Mouse (Mus musculus) limb, embryonic 14.5 days (tissue): ENCODE data around the gene Diaph3. TPM values are rescaled to one million over a fixed set of nuclear protein-coding genes. Genes with fewer than 3 reads are reported as not detected.

Source experiments
- ATAC-seq: fragments of 200-750 bp; cut with Nextera tagmentation; 2 replicates; pipeline ENCODE4 v1.8.0; 2017; ENCODE audit warnings: low read depth, moderate number of reproducible peaks, moderate TSS enrichment; ENCODE audit not compliant: low FRiP score
- DNase-seq: peaks from one replicate; pipeline ENCODE4 v3.0.0-alpha.2; 2015; ENCODE audit warnings: low spot score
- H3K27ac ChIP-seq: fragments of 300-500 bp; sonication (generic); replicated peaks from 2 replicates; pipeline ENCODE4 v1.5.1; 2014; ENCODE audit warnings: low read depth, mild to moderate bottlenecking, low read length, moderate library complexity, mixed read lengths
- H3K27me3 ChIP-seq: fragments of 300-500 bp; sonication (generic); 2 replicates; pipeline ENCODE4 v1.6.1; 2014; ENCODE audit warnings: low read length, mixed read lengths; ENCODE audit not compliant: control insufficient read depth, insufficient read depth
- H3K36me3 ChIP-seq: fragments of 300-500 bp; sonication (generic); 2 replicates; pipeline ENCODE4 v1.6.1; 2014; ENCODE audit warnings: mild to moderate bottlenecking, low read length, moderate library complexity, mixed read lengths; ENCODE audit not compliant: control insufficient read depth, insufficient read depth
- H3K4me1 ChIP-seq: fragments of 300-500 bp; sonication (generic); 2 replicates; pipeline ENCODE4 v1.6.1; 2014; ENCODE audit warnings: antibody characterized with exemption, low read length, mixed read lengths; ENCODE audit not compliant: control insufficient read depth, insufficient read depth
- H3K4me2 ChIP-seq: fragments of 300-500 bp; sonication (generic); replicated peaks from 2 replicates; pipeline ENCODE4 v1.6.1; 2014; ENCODE audit warnings: low read depth, mild to moderate bottlenecking, low read length, moderate library complexity; ENCODE audit not compliant: severe bottlenecking
- H3K4me3 ChIP-seq: fragments of 300-500 bp; sonication (generic); replicated peaks from 2 replicates; pipeline ENCODE4 v1.5.1; 2014; ENCODE audit warnings: low read length
- H3K9ac ChIP-seq: fragments of 300-500 bp; sonication (generic); 2 replicates; pipeline ENCODE4 v1.6.1; 2014; ENCODE audit warnings: mild to moderate bottlenecking, low read depth, low read length, moderate library complexity; ENCODE audit not compliant: severe bottlenecking
- H3K9me3 ChIP-seq: fragments of 300-500 bp; sonication (generic); 2 replicates; pipeline ENCODE4 v1.6.1; 2016; ENCODE audit warnings: low read length; ENCODE audit not compliant: control insufficient read depth
- POLR2A ChIP-seq: fragments of 200-500 bp; IDR thresholded peaks from 2 replicates; pipeline ENCODE4 v1.8.0; 2012; ENCODE audit warnings: inconsistent platforms, mild to moderate bottlenecking, moderate library complexity, borderline replicate concordance; ENCODE audit not compliant: insufficient read depth, insufficient read length; ENCODE audit errors: extremely low read depth
- WGBS: fragments of 180-500 bp; shearing (Covaris S2); extraction: QIAGEN DNeasy Blood & Tissue Kit; methylation state at CpG from one replicate; pipeline ENCODE4 v1.1.7; 2014; 5-methylcytosine and 5-hydroxymethylcytosine counted together
- microRNA-seq: library from miRNA; unstranded; fragments of <30 nt; microRNA quantifications from one replicate; pipeline ENCODE4, GENCODE M21; 2016
- polyA plus RNA-seq, 2 experiments: library from polyadenylated mRNA; depleted of rRNA in 1 of 2; stranded (reverse) in 1 of 2; unstranded in 1 of 2; fragments of >200 nt; fragmentation: Nextera tagmentation in 1 of 2; extraction: Ambion mirVana in 1 of 2; gene quantifications; 2 replicates each; pipeline versions ENCODE4 v1.2.1 to v1.2.3; 2012 to 2014

Diaph3 gene
- polyA plus RNA-seq, 2 experiments = 7.3 to 10.5 TPM

GRCm38 (mm10) chr14:86624816-86625425, 516.1 kb downstream of the Diaph3 start:
- no peaks in the 10 kb centered on the region for H3K27me3 ChIP-seq
- WGBS = 85% methylated on average over 5 of the region's 5 CpGs
- H3K4me3 ChIP-seq = no peak overlapping the region

GRCm38 (mm10) chr14:86619637-86620036, 521.4 kb downstream of the Diaph3 start:
- DNase-seq = no peak
- H3K9me3 ChIP-seq = no peaks in the 10 kb centered on the region
- no peak for TF ChIP-seq POLR2A
- no peak overlapping the region for H3K9ac ChIP-seq
- H3K27ac ChIP-seq = no peak overlapping the region
- no peak for ATAC-seq
- no peaks in the 10 kb centered on the region for H3K36me3 ChIP-seq
- WGBS = 79% methylated on average over 5 of the region's 5 CpGs
- H3K4me1 ChIP-seq = no peaks in the 10 kb centered on the region
- no peaks in the 10 kb centered on the region for H3K27me3 ChIP-seq
- no peak overlapping the region for H3K4me3 ChIP-seq
- H3K4me2 ChIP-seq = no peak overlapping the region

More at GRCm38 (mm10) chr14:86624816-86625425, 516.1 kb downstream of the Diaph3 start:
- DNase-seq = no peak
- TF ChIP-seq POLR2A = no peak
- no peaks in the 10 kb centered on the region for H3K9me3 ChIP-seq
- no peak overlapping the region for H3K9ac ChIP-seq
- no peaks in the 10 kb centered on the region for H3K36me3 ChIP-seq
- H3K4me1 ChIP-seq = no peaks in the 10 kb centered on the region
- H3K27ac ChIP-seq = no peak overlapping the region
- ATAC-seq = no peak
- no peak overlapping the region for H3K4me2 ChIP-seq

Small RNA genes lying within 50 kb of the gene (microRNA-seq; reads per million reads assigned to microRNA genes)
- gene Gm23438 = not detected
